Mouse (Mus musculus) midbrain, embryonic 13.5 days (tissue): ENCODE data around the gene Dhcr7. TPM values are rescaled to one million over a fixed set of nuclear protein-coding genes. Genes with fewer than 3 reads are reported as not detected.

Experiments used
- ATAC-seq: fragments of 200-750 bp; cut with Nextera tagmentation; 2 replicates; pipeline ENCODE4 v1.8.0; 2017; ENCODE audit warnings: mild to moderate bottlenecking, moderate TSS enrichment, moderate library complexity
- H3K27ac ChIP-seq: fragments of 300-500 bp; sonication (generic); 2 replicates; pipeline ENCODE4 v1.5.1; 2015; ENCODE audit warnings: inconsistent platforms, mild to moderate bottlenecking, moderate library complexity
- H3K27me3 ChIP-seq: fragments of 300-500 bp; sonication (generic); 2 replicates; pipeline ENCODE4 v1.6.1; 2015; ENCODE audit warnings: mild to moderate bottlenecking, inconsistent platforms
- H3K36me3 ChIP-seq: fragments of 300-500 bp; sonication (generic); 2 replicates; pipeline ENCODE4 v1.6.1; 2015; ENCODE audit warnings: mild to moderate bottlenecking, inconsistent platforms
- H3K4me1 ChIP-seq: fragments of 300-500 bp; sonication (generic); replicated peaks from 2 replicates; pipeline ENCODE4 v1.6.1; 2015; ENCODE audit warnings: inconsistent platforms
- H3K4me2 ChIP-seq: fragments of 300-500 bp; sonication (generic); replicated peaks from 2 replicates; pipeline ENCODE4 v1.6.1; 2015; ENCODE audit warnings: moderate library complexity, mild to moderate bottlenecking, inconsistent platforms
- H3K4me3 ChIP-seq: fragments of 300-500 bp; sonication (generic); replicated peaks from 2 replicates; pipeline ENCODE4 v1.5.1; 2015; ENCODE audit warnings: mild to moderate bottlenecking, inconsistent platforms
- H3K9ac ChIP-seq: fragments of 300-500 bp; sonication (generic); replicated peaks from 2 replicates; pipeline ENCODE4 v1.6.1; 2015; ENCODE audit warnings: mild to moderate bottlenecking, inconsistent platforms
- H3K9me3 ChIP-seq: fragments of 300-500 bp; sonication (generic); 2 replicates; pipeline ENCODE4 v1.6.1; 2016; ENCODE audit warnings: mild to moderate bottlenecking, inconsistent platforms
- WGBS: fragments of 180-500 bp; shearing (Covaris S2); methylation state at CpG from one replicate; pipeline ENCODE4 v1.1.7; 2015; 5-methylcytosine and 5-hydroxymethylcytosine counted together
- polyA plus RNA-seq: library from polyadenylated mRNA; unstranded; fragments of >200 nt; fragmentation: Nextera tagmentation; extraction: Ambion mirVana; gene quantifications from 2 replicates; pipeline ENCODE4 v1.2.1, GENCODE M21; 2015

Dhcr7 gene
- polyA plus RNA-seq, 1 experiment from 2014 or later = 60.0 TPM

- 76% methylated on average over 3 of the region's 3 CpGs for WGBS
- Histone ChIP-seq H3K4me3 (no peak overlapping the region), H3K27me3 (no peaks in the 10 kb centered on the region), H3K4me2 (peak overlapping the region; percentile 11; the same call in 1 of the 2 replicates), H3K36me3 (peaks cover 47% of the 10 kb centered on the region), H3K4me1 (peaks cover 57% of the 10 kb centered on the region), H3K9me3 (no peaks in the 10 kb centered on the region), H3K9ac (no peak overlapping the region; the same call in 1 of the 2 replicates), H3K27ac (no peak overlapping the region)
- no peak for ATAC-seq
These were observed 12.0 kb downstream of the Dhcr7 start for GRCm38 (mm10) chr7:143834972-143835371.

DNA sequence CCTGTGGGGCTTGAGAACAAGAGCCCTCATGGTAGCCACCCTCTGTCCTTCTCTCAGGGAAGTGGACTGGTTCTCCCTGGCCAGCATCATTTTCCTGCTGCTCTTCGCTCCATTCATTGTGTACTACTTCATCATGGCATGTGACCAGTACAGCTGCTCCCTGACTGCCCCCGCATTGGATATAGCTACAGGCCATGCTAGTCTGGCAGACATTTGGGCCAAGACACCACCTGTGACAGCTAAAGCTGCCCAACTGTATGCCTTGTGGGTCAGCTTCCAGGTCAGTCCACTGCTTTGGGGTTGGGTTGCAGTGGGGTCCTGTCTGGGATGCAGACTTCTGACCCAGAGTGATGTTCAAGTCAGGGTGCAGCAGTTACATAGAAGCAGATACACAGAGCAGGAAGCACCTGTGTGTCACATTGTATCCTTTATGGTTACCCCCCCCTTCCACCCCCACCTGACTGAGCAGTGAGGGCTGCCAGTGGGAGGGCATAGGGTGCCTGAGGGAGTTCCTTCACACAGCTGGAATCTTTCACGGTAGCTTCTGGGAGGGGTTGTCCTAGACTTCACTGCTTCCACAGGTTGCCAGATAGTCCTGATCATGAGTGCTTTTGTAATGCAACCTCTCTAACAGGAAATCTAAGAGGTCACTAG is 14.9 kb downstream of the Dhcr7 start:
- 95% methylated on average over 3 of the region's 3 CpGs for WGBS
- H3K4me3 ChIP-seq = no peak overlapping the region
- peaks cover 32% of the 10 kb centered on the region for H3K4me1 ChIP-seq
- no peaks in the 10 kb centered on the region for H3K27me3 ChIP-seq
- no peak overlapping the region for H3K27ac ChIP-seq
- no peak overlapping the region for H3K9ac ChIP-seq
- H3K36me3 ChIP-seq = peaks cover 72% of the 10 kb centered on the region
- ATAC-seq = no peak
- no peaks in the 10 kb centered on the region for H3K9me3 ChIP-seq
- no peak overlapping the region for H3K4me2 ChIP-seq

GRCm38 (mm10) chr7:143840121-143840520 is 17.2 kb downstream of the Dhcr7 start:
- ATAC-seq = no peak
- WGBS = 92% methylated on average over 5 of the region's 5 CpGs
- H3K4me1 ChIP-seq = peaks cover 9% of the 10 kb centered on the region
- no peaks in the 10 kb centered on the region for H3K9me3 ChIP-seq
- peaks cover 90% of the 10 kb centered on the region for H3K36me3 ChIP-seq
- no peak overlapping the region for H3K4me2 ChIP-seq
- H3K4me3 ChIP-seq = no peak overlapping the region
- H3K27me3 ChIP-seq = no peaks in the 10 kb centered on the region
- H3K9ac ChIP-seq = no peak overlapping the region
- no peak overlapping the region for H3K27ac ChIP-seq

- no peak for ATAC-seq
- H3K4me2 ChIP-seq = no peak overlapping the region
- H3K4me1 ChIP-seq = no peaks in the 10 kb centered on the region
- H3K27me3 ChIP-seq = no peaks in the 10 kb centered on the region
- no peak overlapping the region for H3K27ac ChIP-seq
- H3K9ac ChIP-seq = no peak overlapping the region
- H3K4me3 ChIP-seq = no peak overlapping the region
- H3K36me3 ChIP-seq = peaks cover 99% of the 10 kb centered on the region
- H3K9me3 ChIP-seq = no peaks in the 10 kb centered on the region
- WGBS = 97% methylated on average over 8 of the region's 8 CpGs
These were observed 18.4 kb downstream of the Dhcr7 start for GRCm38 (mm10) chr7:143841301-143841700.

- 83% methylated on average over 5 of the region's 5 CpGs for WGBS
- Histone ChIP-seq H3K4me2 (no peak overlapping the region), H3K9me3 (no peaks in the 10 kb centered on the region), H3K9ac (no peak overlapping the region), H3K27ac (no peak overlapping the region), H3K27me3 (no peaks in the 10 kb centered on the region), H3K4me3 (no peak overlapping the region), H3K36me3 (peaks cover 59% of the 10 kb centered on the region), H3K4me1 (no peaks in the 10 kb centered on the region)
- no peak for ATAC-seq
These were observed 25.3 kb downstream of the Dhcr7 start for GRCm38 (mm10) chr7:143848127-143848767.

GRCm38 (mm10) chr7:143848768-143849482 is 26.0 kb downstream of the Dhcr7 start:
- WGBS = 96% methylated on average over 7 of the region's 8 CpGs
- no peaks in the 10 kb centered on the region for H3K4me1 ChIP-seq
- no peaks in the 10 kb centered on the region for H3K27me3 ChIP-seq
- no peak overlapping the region for H3K4me2 ChIP-seq
- H3K9ac ChIP-seq = no peak overlapping the region
- H3K36me3 ChIP-seq = peaks cover 52% of the 10 kb centered on the region
- no peak for ATAC-seq
- H3K27ac ChIP-seq = no peak overlapping the region
- H3K9me3 ChIP-seq = no peaks in the 10 kb centered on the region
- no peak overlapping the region for H3K4me3 ChIP-seq

DNA sequence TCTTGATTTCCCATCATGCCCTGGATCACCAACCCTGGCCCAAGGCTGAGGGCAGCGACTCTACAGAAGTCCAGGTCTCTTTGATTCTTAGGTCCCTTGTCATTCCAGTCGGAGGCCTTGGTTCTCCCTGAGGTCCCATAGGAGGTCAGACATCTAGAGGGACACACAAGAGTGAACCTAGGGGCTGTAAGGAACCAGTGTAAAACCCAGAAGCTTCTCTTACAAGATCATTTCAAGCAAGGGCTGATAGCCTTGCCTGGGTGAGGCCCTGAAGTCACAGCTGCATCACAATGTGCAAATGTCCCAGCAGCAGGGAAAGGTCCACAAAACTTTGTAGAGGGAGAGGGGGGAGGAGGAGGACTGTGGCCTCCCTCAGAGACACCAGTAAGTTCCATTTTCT is 43.6 kb downstream of the Dhcr7 start, which contains the start of gene Gm498:
Gene Gm498 (plus strand): TSS at position 301 of the 400 bp plus-strand sequence.
- H3K27ac ChIP-seq = no peak within 1 kb of the TSS
- H3K4me1 ChIP-seq = no peaks in the 10 kb centered on the region
- no peak within 1 kb of the TSS for H3K4me3 ChIP-seq
- H3K36me3 ChIP-seq = no peaks in the 10 kb centered on the region
- 82% methylated on average over 2 of the region's 2 CpGs for WGBS
- no peak within 1 kb of the TSS for H3K9ac ChIP-seq
- ATAC-seq = no peak
- H3K27me3 ChIP-seq = no peaks in the 10 kb centered on the region
- no peak within 1 kb of the TSS for H3K4me2 ChIP-seq
- no peaks in the 10 kb centered on the region for H3K9me3 ChIP-seq

- WGBS = 86% methylated on average over 4 of the region's 4 CpGs
- ATAC-seq = no peak
These were observed 45.9 kb downstream of the Dhcr7 start for GRCm38 (mm10) chr7:143868874-143869273.

DNA sequence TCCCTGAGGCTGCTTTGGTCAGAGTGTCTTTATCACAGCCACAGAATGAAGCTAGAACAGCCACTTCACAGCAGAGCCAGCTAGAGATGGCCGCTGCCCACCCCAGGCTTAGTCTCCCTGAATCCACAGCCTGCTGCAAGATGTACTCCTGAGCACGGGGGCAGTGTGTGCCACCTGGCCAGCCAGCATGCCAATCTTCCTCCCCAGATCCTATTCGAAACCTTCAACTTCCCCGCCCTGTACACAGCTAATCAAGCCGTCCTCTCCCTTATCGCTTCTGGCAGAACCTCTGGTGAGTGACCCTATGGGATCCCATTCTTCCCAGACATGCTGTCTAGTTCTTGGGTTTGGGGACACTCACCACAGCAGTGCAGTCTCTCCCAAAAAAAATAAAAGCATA is 60.8 kb downstream of the Dhcr7 start:
- Histone ChIP-seq H3K9ac (no peak overlapping the region), H3K27ac (no peak overlapping the region), H3K9me3 (no peaks in the 10 kb centered on the region), H3K27me3 (no peaks in the 10 kb centered on the region), H3K4me1 (no peaks in the 10 kb centered on the region), H3K4me2 (no peak overlapping the region), H3K36me3 (no peaks in the 10 kb centered on the region), H3K4me3 (no peak overlapping the region)
- ATAC-seq = no peak
- WGBS = 86% methylated on average over 6 of the region's 6 CpGs

More at GRCm38 (mm10) chr7:143868874-143869273, 45.9 kb downstream of the Dhcr7 start:
- Histone ChIP-seq H3K36me3 (no peaks in the 10 kb centered on the region), H3K4me3 (no peak overlapping the region), H3K9ac (no peak overlapping the region), H3K9me3 (no peaks in the 10 kb centered on the region), H3K4me2 (no peak overlapping the region), H3K4me1 (no peaks in the 10 kb centered on the region), H3K27ac (no peak overlapping the region), H3K27me3 (no peaks in the 10 kb centered on the region)

DNA sequence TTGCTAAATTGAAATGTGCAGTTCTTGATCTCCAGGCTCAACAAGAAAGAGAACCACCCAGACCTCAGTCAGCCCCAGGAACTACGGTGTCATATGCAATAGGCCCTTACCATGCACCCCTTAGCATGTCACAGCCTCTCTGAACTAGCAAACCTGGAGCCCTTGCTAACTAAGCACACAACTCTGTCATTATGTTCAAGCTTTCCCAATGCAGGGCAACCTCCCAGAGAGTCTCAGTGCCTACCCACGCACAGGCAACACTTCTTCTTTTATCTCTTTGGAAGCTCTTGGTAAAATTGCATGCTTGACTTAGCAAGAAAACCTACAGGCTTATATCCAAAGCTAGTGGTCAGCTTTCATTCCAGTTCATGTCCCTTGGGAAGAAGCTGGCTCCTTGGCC is 68.2 kb downstream of the Dhcr7 start:
- no peaks in the 10 kb centered on the region for H3K36me3 ChIP-seq
- ATAC-seq = no peak

GRCm38 (mm10) chr7:143892361-143892760 is 69.4 kb downstream of the Dhcr7 start:
- no peaks in the 10 kb centered on the region for H3K4me1 ChIP-seq
- H3K4me3 ChIP-seq = no peak overlapping the region
- H3K27me3 ChIP-seq = no peaks in the 10 kb centered on the region
- H3K36me3 ChIP-seq = no peaks in the 10 kb centered on the region
- no peak overlapping the region for H3K27ac ChIP-seq
- ATAC-seq = no peak
- 45% methylated on average over 2 of the region's 2 CpGs for WGBS
- no peak overlapping the region for H3K9ac ChIP-seq
- no peaks in the 10 kb centered on the region for H3K9me3 ChIP-seq
- H3K4me2 ChIP-seq = no peak overlapping the region

More for the DNA sequence above, 68.2 kb downstream of the Dhcr7 start:
- no peak overlapping the region for H3K9ac ChIP-seq
- H3K4me3 ChIP-seq = no peak overlapping the region
- 64% methylated on average over 2 of the region's 2 CpGs for WGBS
- no peaks in the 10 kb centered on the region for H3K9me3 ChIP-seq
- H3K27me3 ChIP-seq = no peaks in the 10 kb centered on the region
- H3K4me2 ChIP-seq = no peak overlapping the region
- H3K27ac ChIP-seq = no peak overlapping the region
- H3K4me1 ChIP-seq = no peaks in the 10 kb centered on the region
